Mouse (Mus musculus) forebrain, embryonic 11.5 days (tissue): ENCODE results near the gene Phf21a. TPM values are rescaled to one million over a fixed set of nuclear protein-coding genes. Genes with fewer than 3 reads are reported as not detected.

ENCODE experiments used
- ATAC-seq: fragments of 200-750 bp; cut with Nextera tagmentation; replicated peaks from 2 replicates; pipeline ENCODE4 v1.8.0; 2017; ENCODE audit warnings: moderate TSS enrichment; ENCODE audit not compliant: low FRiP score
- DNase-seq: peaks from one replicate; pipeline ENCODE4 v3.0.0-alpha.2; 2017; ENCODE audit warnings: low spot score
- H3K27ac ChIP-seq: fragments of 300-500 bp; sonication (generic); 2 replicates; pipeline ENCODE4 v1.5.1; 2014; ENCODE audit warnings: low read depth, low read length
- H3K27me3 ChIP-seq: fragments of 300-500 bp; sonication (generic); 2 replicates; pipeline ENCODE4 v1.6.1; 2014; ENCODE audit warnings: mild to moderate bottlenecking, low read length, mixed read lengths; ENCODE audit not compliant: control insufficient read depth, insufficient read depth
- H3K36me3 ChIP-seq: fragments of 300-500 bp; sonication (generic); 2 replicates; pipeline ENCODE4 v1.6.1; 2014; ENCODE audit warnings: mild to moderate bottlenecking, low read length, moderate library complexity, mixed read lengths; ENCODE audit not compliant: control insufficient read depth, insufficient read depth
- H3K4me1 ChIP-seq: fragments of 300-500 bp; sonication (generic); replicated peaks from 2 replicates; pipeline ENCODE4 v1.6.1; 2014; ENCODE audit warnings: low read length, mixed read lengths; ENCODE audit not compliant: control insufficient read depth, insufficient read depth
- H3K4me2 ChIP-seq: fragments of 300-500 bp; sonication (generic); 2 replicates; pipeline ENCODE4 v1.6.1; 2014; ENCODE audit warnings: low read depth, mild to moderate bottlenecking, low read length, moderate library complexity, mixed read lengths; ENCODE audit not compliant: severe bottlenecking
- H3K4me3 ChIP-seq: fragments of 300-500 bp; sonication (generic); 2 replicates; pipeline ENCODE4 v1.5.1; 2014; ENCODE audit warnings: low read depth, low read length
- H3K9ac ChIP-seq: fragments of 300-500 bp; sonication (generic); 2 replicates; pipeline ENCODE4 v1.6.1; 2014; ENCODE audit warnings: low read length
- H3K9me3 ChIP-seq: fragments of 300-500 bp; sonication (generic); 2 replicates; pipeline ENCODE4 v1.6.1; 2016; ENCODE audit warnings: low read length, mixed read lengths; ENCODE audit not compliant: control insufficient read depth
- WGBS: fragments of 180-500 bp; shearing (Covaris S2); extraction: QIAGEN DNeasy Blood & Tissue Kit; methylation state at CpG from one replicate; pipeline ENCODE4 v1.1.7; 2014; 5-methylcytosine and 5-hydroxymethylcytosine counted together
- polyA plus RNA-seq: library from polyadenylated mRNA; unstranded; fragments of >200 nt; fragmentation: Nextera tagmentation; extraction: Ambion mirVana; gene quantifications from 2 replicates; pipeline ENCODE4 v1.2.1, GENCODE M21; 2014

Gene Phf21a
- polyA plus RNA-seq, 1 experiment from 2014 or later, result 37.6 TPM

GRCm38 (mm10) chr2:92385113-92386051, 292.5 kb downstream of the Phf21a start:
- Histone ChIP-seq H3K4me2 (no peak overlapping the region), H3K27me3 (no peaks in the 10 kb centered on the region), H3K9ac (no peak overlapping the region), H3K9me3 (no peaks in the 10 kb centered on the region), H3K4me1 (peaks cover 10% of the 10 kb centered on the region), H3K4me3 (no peak overlapping the region), H3K36me3 (peaks cover 13% of the 10 kb centered on the region; the same call in 1 of the 2 replicates), H3K27ac (no peak overlapping the region)
- 88% methylated on average over 22 of the region's 22 CpGs for WGBS
- DNase-seq (no peak), ATAC-seq (no peak)

- Histone ChIP-seq H3K27ac (no peak overlapping the region), H3K9me3 (no peaks in the 10 kb centered on the region), H3K9ac (no peak overlapping the region), H3K27me3 (no peaks in the 10 kb centered on the region), H3K4me2 (no peak overlapping the region), H3K4me3 (no peak overlapping the region), H3K36me3 (peaks cover 13% of the 10 kb centered on the region; the same call in 1 of the 2 replicates), H3K4me1 (peaks cover 21% of the 10 kb centered on the region)
- DNase-seq (no peak), ATAC-seq (no peak)
- WGBS, result 91% methylated on average over 30 of the region's 30 CpGs
These were observed 294.1 kb downstream of the Phf21a start for GRCm38 (mm10) chr2:92386821-92387570.

GRCm38 (mm10) chr2:92387646-92388045, 294.7 kb downstream of the Phf21a start:
- WGBS, result 72% methylated on average over 4 of the region's 4 CpGs
- Histone ChIP-seq H3K9ac (no peak overlapping the region), H3K27ac (no peak overlapping the region), H3K4me1 (peaks cover 25% of the 10 kb centered on the region), H3K4me3 (peak overlapping the region; percentile 73; the same call in 1 of the 2 replicates), H3K36me3 (peaks cover 13% of the 10 kb centered on the region; the same call in 1 of the 2 replicates), H3K4me2 (peak overlapping the region; percentile 85), H3K27me3 (no peaks in the 10 kb centered on the region), H3K9me3 (no peaks in the 10 kb centered on the region)
- ATAC-seq (no peak), DNase-seq (no peak)

- Histone ChIP-seq H3K27ac (no peak overlapping the region; the same call in 1 of the 2 replicates), H3K27me3 (no peaks in the 10 kb centered on the region), H3K4me3 (peak overlapping the region; percentile 73), H3K9me3 (no peaks in the 10 kb centered on the region), H3K36me3 (peaks cover 13% of the 10 kb centered on the region; the same call in 1 of the 2 replicates), H3K4me1 (peaks cover 30% of the 10 kb centered on the region), H3K4me2 (peak overlapping the region; percentile 85), H3K9ac (peak overlapping the region; percentile 78)
- WGBS, result 62% methylated on average over 3 of the region's 3 CpGs
- DNase-seq, result no peak
- no peak for ATAC-seq
These were observed 295.2 kb downstream of the Phf21a start for GRCm38 (mm10) chr2:92388081-92388517.

GRCm38 (mm10) chr2:92388891-92389641, 296.1 kb downstream of the Phf21a start:
- Histone ChIP-seq H3K36me3 (peaks cover 13% of the 10 kb centered on the region; the same call in 1 of the 2 replicates), H3K4me1 (peaks cover 30% of the 10 kb centered on the region), H3K27me3 (no peaks in the 10 kb centered on the region), H3K27ac (peak overlapping the region; percentile 51), H3K9ac (peak overlapping the region; percentile 78), H3K4me3 (peak overlapping the region; percentile 73), H3K9me3 (no peaks in the 10 kb centered on the region), H3K4me2 (peak overlapping the region; percentile 85)
- WGBS, result under 1% methylated on average over 57 of the region's 62 CpGs
- DNase-seq (peak; percentile 98), ATAC-seq (peak; percentile 95)

GRCm38 (mm10) chr2:92389645-92390044, 296.7 kb downstream of the Phf21a start:
- no peak overlapping the region for H3K9ac ChIP-seq
- peak overlapping the region; percentile 73 for H3K4me3 ChIP-seq
- DNase-seq (no peak), ATAC-seq (no peak)
- H3K4me2 ChIP-seq, result peak overlapping the region; percentile 85
- no peaks in the 10 kb centered on the region for H3K9me3 ChIP-seq
- H3K27me3 ChIP-seq, result no peaks in the 10 kb centered on the region
- H3K36me3 ChIP-seq, result peaks cover 13% of the 10 kb centered on the region; the same call in 1 of the 2 replicates
- peaks cover 30% of the 10 kb centered on the region for H3K4me1 ChIP-seq
- peak overlapping the region; percentile 67; the same call in 1 of the 2 replicates for H3K27ac ChIP-seq
- WGBS, result 3% methylated on average over 10 of the region's 10 CpGs

GRCm38 (mm10) chr2:92390206-92390930, 297.5 kb downstream of the Phf21a start:
- no peaks in the 10 kb centered on the region for H3K27me3 ChIP-seq
- no peak for ATAC-seq
- no peak overlapping the region; the same call in 1 of the 2 replicates for H3K4me2 ChIP-seq
- WGBS, result 84% methylated on average over 6 of the region's 6 CpGs
- H3K4me1 ChIP-seq, result peaks cover 30% of the 10 kb centered on the region
- no peak overlapping the region for H3K9ac ChIP-seq
- DNase-seq, result no peak
- peak overlapping the region; percentile 67 for H3K27ac ChIP-seq
- no peaks in the 10 kb centered on the region for H3K9me3 ChIP-seq
- no peak overlapping the region for H3K4me3 ChIP-seq
- H3K36me3 ChIP-seq, result peaks cover 10% of the 10 kb centered on the region; the same call in 1 of the 2 replicates
